Comparison of ENCODE assay signal across 8 mouse cellular contexts in the genomic region with DNA sequence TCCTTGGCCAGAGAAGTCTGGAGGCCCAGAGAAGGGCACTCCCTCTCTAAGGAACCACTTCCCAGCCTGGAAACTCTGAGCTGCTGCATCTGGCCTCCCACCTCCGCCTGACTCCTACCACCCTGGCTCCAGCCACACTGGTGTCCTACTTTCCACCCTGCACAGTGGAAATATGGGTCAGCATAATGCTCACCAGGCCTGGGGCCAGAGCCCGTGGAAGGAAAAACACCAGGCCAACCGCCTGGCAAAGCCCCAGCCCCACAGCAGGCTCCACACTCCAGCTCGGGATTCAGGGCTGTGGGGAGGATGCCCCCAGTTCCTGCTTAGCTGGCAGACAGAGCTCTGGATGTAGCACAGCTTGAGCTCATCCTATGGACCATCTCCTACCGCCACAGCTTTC. TPM values are rescaled to one million over a fixed set of nuclear protein-coding genes. Genes with fewer than 3 reads are reported as not detected.
DNase-seq lines count a peak whose midpoint lies in the region; ATAC-seq and TF ChIP-seq lines count a peak whose summit lies in the region.

No protein-coding gene starts in this region.

- no peak for DNase-seq in embryonic facial prominence, embryonic 10.5 days (ENCODE audit: low spot score)
- peak; percentile 21 to 31 for DNase-seq in frontal cortex, postnatal 25 days (ENCODE audit: low spot score in 2 of 2)
- peak; percentile 48 for DNase-seq in hindbrain, postnatal 0 days (ENCODE audit: low spot score)
- peak; percentile 57 for DNase-seq in lung, postnatal 14 days
- no peak for DNase-seq in adrenal gland, postnatal 4 days (ENCODE audit: low spot score in 2 of 2)
- DNase-seq in thymus, postnatal 0 days (ENCODE audit: low spot score): no peak

- H3K27ac ChIP-seq in embryonic facial prominence, embryonic 13.5 days: peak overlapping the region; percentile 29; the same call in 1 of the 2 replicates
- no peak overlapping the region for H3K27ac ChIP-seq in embryonic facial prominence, embryonic 10.5 days (replicated peaks)
- H3K27ac ChIP-seq in hindbrain, postnatal 0 days: peak overlapping the region; percentile 62

- H3K27me3 ChIP-seq in embryonic facial prominence, embryonic 13.5 days: no peaks in the 10 kb centered on the region
- H3K27me3 ChIP-seq in embryonic facial prominence, embryonic 10.5 days (replicated peaks; ENCODE audit: low read depth, poor library complexity, severe bottlenecking): no peaks in the 10 kb centered on the region
- H3K27me3 ChIP-seq in E14TG2a.4 (ENCODE audit: insufficient read depth, low read length): peaks cover 48% of the 10 kb centered on the region
- H3K27me3 ChIP-seq in hindbrain, postnatal 0 days (ENCODE audit: insufficient read depth, low read length): no peaks in the 10 kb centered on the region

- H3K4me1 ChIP-seq in embryonic facial prominence, embryonic 13.5 days: peaks cover 17% of the 10 kb centered on the region
- peaks cover 20% of the 10 kb centered on the region for H3K4me1 ChIP-seq in embryonic facial prominence, embryonic 10.5 days
- H3K4me1 ChIP-seq in E14TG2a.4 (replicated peaks; ENCODE audit: low read depth, low read length): peaks cover 5% of the 10 kb centered on the region; the same call in 1 of the 2 replicates
- peaks cover 8% of the 10 kb centered on the region; the same call in 1 of the 2 replicates for H3K4me1 ChIP-seq in hindbrain, postnatal 0 days (ENCODE audit: insufficient read depth, low read length)

- H3K4me3 ChIP-seq in embryonic facial prominence, embryonic 13.5 days: no peak overlapping the region
- no peak overlapping the region for H3K4me3 ChIP-seq in embryonic facial prominence, embryonic 10.5 days
- H3K4me3 ChIP-seq in E14TG2a.4 (replicated peaks; ENCODE audit: low read length): peak overlapping the region; percentile 35; the same call in 1 of the 2 replicates
- H3K4me3 ChIP-seq in hindbrain, postnatal 0 days (ENCODE audit: low read length): no peak overlapping the region

- no peak for ATAC-seq in embryonic facial prominence, embryonic 13.5 days (ENCODE audit: insufficient number of reproducible peaks, insufficient read depth, low FRiP score, low TSS enrichment, low read depth)
- peak; percentile 61 for ATAC-seq in hindbrain, postnatal 0 days

- H3K9me3 ChIP-seq in embryonic facial prominence, embryonic 13.5 days: no peaks in the 10 kb centered on the region
- no peaks in the 10 kb centered on the region for H3K9me3 ChIP-seq in embryonic facial prominence, embryonic 10.5 days
- no peaks in the 10 kb centered on the region for H3K9me3 ChIP-seq in E14TG2a.4 (ENCODE audit: low read length)
- H3K9me3 ChIP-seq in hindbrain, postnatal 0 days (ENCODE audit: low read length): no peaks in the 10 kb centered on the region

- WGBS in embryonic facial prominence, embryonic 13.5 days: 70% methylated on average over 5 of the region's 5 CpGs
- 66% methylated on average over 5 of the region's 5 CpGs for WGBS in embryonic facial prominence, embryonic 10.5 days
- WGBS in hindbrain, postnatal 0 days: 34% methylated on average over 5 of the region's 5 CpGs

- TF ChIP-seq CTCF in E14TG2a.4 (conservative IDR thresholded peaks at IDR 0.05; ENCODE audit: low read length): no peak
- no peak for TF ChIP-seq CTCF in hindbrain, postnatal 0 days (IDR thresholded peaks at IDR 0.05; ENCODE audit: low read depth)

- H3K4me2 ChIP-seq in embryonic facial prominence, embryonic 13.5 days: no peak overlapping the region
- H3K4me2 ChIP-seq in hindbrain, postnatal 0 days (ENCODE audit: low read depth, low read length): no peak overlapping the region

- H3K36me3 ChIP-seq in embryonic facial prominence, embryonic 13.5 days: no peaks in the 10 kb centered on the region
- no peaks in the 10 kb centered on the region for H3K36me3 ChIP-seq in embryonic facial prominence, embryonic 10.5 days (replicated peaks)
- H3K36me3 ChIP-seq in E14TG2a.4 (ENCODE audit: insufficient read depth, low read length): no peaks in the 10 kb centered on the region
- no peaks in the 10 kb centered on the region for H3K36me3 ChIP-seq in hindbrain, postnatal 0 days (ENCODE audit: insufficient read depth, low read length)

- H3K9ac ChIP-seq in embryonic facial prominence, embryonic 13.5 days: peak overlapping the region; percentile 27; the same call in 1 of the 2 replicates
- H3K9ac ChIP-seq in hindbrain, postnatal 0 days (replicated peaks; ENCODE audit: low read length): 0 out of 2 replicates have a peak overlapping the region, but pooled peaks have one; percentile 1

RNA-seq across cellular contexts. Expression of a gene that starts 10.2 kb away (rescaled TPM):
- polyA plus RNA-seq in embryonic facial prominence, embryonic 13.5 days (2015; fragmentation: Nextera tagmentation; extraction: Ambion mirVana): 4.9 and 6.2 TPM in 2 replicates
- 3.5 and 3.6 TPM in 2 replicates for polyA plus RNA-seq in embryonic facial prominence, embryonic 10.5 days (2016; fragmentation: Nextera tagmentation; extraction: Ambion mirVana)
- total RNA-seq in hindbrain, postnatal 0 days (2014; rRNA removed): 4.3 TPM in 2 replicates
- polyA plus RNA-seq in hindbrain, postnatal 0 days (2015; fragmentation: Nextera tagmentation; extraction: Ambion mirVana): 3.6 and 3.9 TPM in 2 replicates
- total RNA-seq in adrenal gland, postnatal 4 days (2021): 1 to 10 TPM; 5.2 to 9.7 TPM
- polyA plus RNA-seq in thymus, postnatal 0 days (2015; fragmentation: Nextera tagmentation; extraction: Ambion mirVana): 14.8 and 16.8 TPM in 2 replicates

RNA-seq across cellular contexts. Expression of a gene that starts 46.4 kb away (rescaled TPM):
- 326 and 350 TPM in 2 replicates for polyA plus RNA-seq in embryonic facial prominence, embryonic 13.5 days (2015; fragmentation: Nextera tagmentation; extraction: Ambion mirVana)
- 419 and 420 TPM in 2 replicates for polyA plus RNA-seq in embryonic facial prominence, embryonic 10.5 days (2016; fragmentation: Nextera tagmentation; extraction: Ambion mirVana)
- 468 and 519 TPM in 2 replicates for total RNA-seq in hindbrain, postnatal 0 days (2014; rRNA removed)
- polyA plus RNA-seq in hindbrain, postnatal 0 days (2015; fragmentation: Nextera tagmentation; extraction: Ambion mirVana): 372 and 378 TPM in 2 replicates
- total RNA-seq in adrenal gland, postnatal 4 days (2021): 100 to 1,000 TPM; 248 to 269 TPM
- 269 and 297 TPM in 2 replicates for polyA plus RNA-seq in thymus, postnatal 0 days (2015; fragmentation: Nextera tagmentation; extraction: Ambion mirVana)

Comparison
In these comparisons a context has a peak if more than half of its experiments do, and no peak if none do; other contexts are left out.
1. DNase-seq: peak in frontal cortex, postnatal 25 days (2 of 2), hindbrain, postnatal 0 days (single experiment) and lung, postnatal 14 days (single experiment); none in embryonic facial prominence, embryonic 10.5 days (single experiment), adrenal gland, postnatal 4 days (0 of 2) and thymus, postnatal 0 days (single experiment).